Mouse (Mus musculus): ENCODE results near the gene Filip1l. TPM values are rescaled to one million over a fixed set of nuclear protein-coding genes. Genes with fewer than 3 reads are reported as not detected.
A peak's percentile ranks its signal among the peaks of the same experiment; 100 is the strongest.

Filip1l gene
- polyA plus RNA-seq, 1 experiment from 2014 or later = 10.5 TPM

- DNase-seq (ENCODE audit: low spot score) = no peak
These were observed 174.0 kb downstream of the Filip1l start for GRCm38 (mm10) chr16:57526893-57527292.

GRCm38 (mm10) chr16:57528457-57528856 lies 175.6 kb downstream of the Filip1l start:
- no peak for DNase-seq (ENCODE audit: low spot score)

DNA sequence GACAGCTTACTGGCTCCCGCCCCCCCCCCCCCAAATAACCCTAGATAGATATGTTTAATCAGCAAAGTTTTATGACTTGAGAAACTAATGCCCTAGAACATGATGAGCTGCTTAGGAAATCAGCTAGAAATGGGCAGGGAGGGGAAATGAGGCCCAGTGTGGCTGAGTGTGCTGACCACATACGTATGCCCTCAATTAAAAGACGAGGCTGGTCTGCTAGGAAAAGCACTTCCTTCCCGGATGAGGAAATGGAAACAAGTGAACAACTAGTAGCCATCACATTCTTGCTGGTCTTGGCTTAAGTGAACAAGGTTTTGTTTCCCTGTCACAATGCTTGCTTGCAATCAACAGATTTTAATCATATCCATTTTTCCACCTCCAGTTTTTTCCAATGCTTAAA lies 177.7 kb downstream of the Filip1l start:
- no peak for DNase-seq (ENCODE audit: low spot score)

- DNase-seq (ENCODE audit: low spot score) = no peak
These were observed 179.2 kb downstream of the Filip1l start for GRCm38 (mm10) chr16:57532081-57532493.

DNA sequence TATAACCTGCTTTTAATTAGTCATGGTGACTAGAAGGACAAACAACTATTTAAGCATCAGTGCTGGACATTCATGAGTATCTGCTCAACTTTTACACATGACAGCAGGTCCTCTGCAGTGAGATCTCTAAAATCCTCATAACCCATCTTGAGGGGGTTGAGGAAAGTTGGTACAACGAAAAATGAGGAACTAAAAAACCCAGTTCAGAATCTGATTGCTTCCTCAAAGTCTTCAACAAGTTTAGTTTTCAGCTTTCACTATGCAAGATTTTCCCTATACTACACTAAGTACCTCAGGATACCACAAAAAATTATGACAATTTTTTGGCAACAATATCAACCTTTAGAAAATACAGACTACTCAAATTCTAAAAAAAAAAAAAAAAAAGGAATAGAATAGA lies 181.5 kb downstream of the Filip1l start:
- no peak for DNase-seq (ENCODE audit: low spot score)

GRCm38 (mm10) chr16:57534811-57535210 lies 181.9 kb downstream of the Filip1l start:
- no peak for DNase-seq (ENCODE audit: low spot score)

- DNase-seq (ENCODE audit: low spot score) = no peak
These were observed 183.6 kb downstream of the Filip1l start for GRCm38 (mm10) chr16:57536511-57536910.

GRCm38 (mm10) chr16:57543243-57543642 lies 190.3 kb downstream of the Filip1l start:
- no peak for DNase-seq (ENCODE audit: low spot score)

DNA sequence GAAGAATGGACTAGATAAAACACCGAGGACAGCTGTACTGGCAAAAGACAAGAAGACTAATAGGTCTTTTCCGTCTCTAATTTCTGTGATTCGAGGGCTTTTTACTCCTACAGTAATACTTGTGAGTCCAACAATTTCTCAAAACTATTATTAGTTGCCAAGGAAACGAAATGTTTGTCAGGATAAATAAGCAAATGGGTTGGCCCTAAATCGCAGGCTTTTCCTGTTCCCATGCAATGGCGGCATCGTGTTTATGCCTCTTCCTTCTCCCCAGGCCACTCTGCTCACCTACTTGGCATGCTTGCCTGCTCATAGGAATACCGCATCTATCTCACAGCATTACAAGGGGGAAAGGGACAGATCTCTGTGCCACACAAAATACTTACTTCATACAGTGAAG lies 191.5 kb downstream of the Filip1l start:
- no peak for DNase-seq (ENCODE audit: low spot score)

GRCm38 (mm10) chr16:57546355-57546754 lies 193.5 kb downstream of the Filip1l start:
- DNase-seq (ENCODE audit: low spot score) = no peak

- DNase-seq (ENCODE audit: low spot score) = no peak
These were observed 195.7 kb downstream of the Filip1l start for GRCm38 (mm10) chr16:57548608-57549007.

DNA sequence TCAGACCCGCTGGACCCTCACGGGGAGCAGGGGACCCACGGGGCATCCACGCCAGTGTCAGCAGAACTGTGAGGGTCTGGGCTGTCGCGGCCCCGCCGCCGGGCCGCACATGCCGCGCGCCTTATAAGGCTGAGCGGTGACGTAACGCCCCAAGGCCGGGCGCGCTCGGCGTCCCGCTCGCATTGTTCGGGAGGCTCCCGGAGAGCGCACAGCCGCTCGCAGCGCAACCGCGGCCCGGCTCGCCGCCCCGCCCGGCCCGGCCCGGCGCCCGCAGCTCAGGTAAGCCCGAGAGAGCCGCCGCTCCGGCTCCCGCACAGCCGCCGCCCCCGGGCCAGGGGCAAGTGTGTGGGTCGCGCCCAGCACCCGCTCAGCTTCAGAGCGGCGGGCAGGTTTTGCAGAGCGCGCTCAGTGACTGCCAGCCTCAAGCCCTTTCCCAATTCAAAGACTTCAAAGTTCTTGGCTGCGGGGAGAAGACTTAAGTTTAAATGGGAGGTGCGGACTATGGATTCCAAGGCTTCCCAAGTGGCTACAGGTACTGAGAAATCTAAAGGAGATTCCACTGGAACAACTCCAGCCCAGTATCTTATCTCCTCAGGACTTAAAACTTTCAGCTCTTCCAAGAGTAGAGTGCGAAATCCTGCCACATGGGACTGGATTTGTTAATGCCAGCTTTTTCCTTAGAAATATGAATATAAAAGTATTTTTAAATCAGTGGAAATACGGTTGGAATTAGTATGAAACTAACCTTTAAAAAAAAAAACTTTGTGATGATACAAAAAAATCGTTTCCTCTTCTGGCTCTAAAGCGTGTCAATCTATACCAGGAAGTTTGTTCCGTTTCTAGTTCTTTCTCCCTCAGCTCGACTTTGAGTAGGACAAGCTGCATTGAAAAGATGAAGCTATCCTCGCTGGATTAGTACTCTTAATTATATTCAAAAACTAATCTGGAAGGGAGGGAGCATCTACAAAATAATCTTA lies 196.5 kb downstream of the Filip1l start:
- DNase-seq (ENCODE audit: low spot score) = peak; percentile 68

- DNase-seq (ENCODE audit: low spot score) = no peak
These were observed 197.2 kb downstream of the Filip1l start for GRCm38 (mm10) chr16:57550088-57550487.

DNA sequence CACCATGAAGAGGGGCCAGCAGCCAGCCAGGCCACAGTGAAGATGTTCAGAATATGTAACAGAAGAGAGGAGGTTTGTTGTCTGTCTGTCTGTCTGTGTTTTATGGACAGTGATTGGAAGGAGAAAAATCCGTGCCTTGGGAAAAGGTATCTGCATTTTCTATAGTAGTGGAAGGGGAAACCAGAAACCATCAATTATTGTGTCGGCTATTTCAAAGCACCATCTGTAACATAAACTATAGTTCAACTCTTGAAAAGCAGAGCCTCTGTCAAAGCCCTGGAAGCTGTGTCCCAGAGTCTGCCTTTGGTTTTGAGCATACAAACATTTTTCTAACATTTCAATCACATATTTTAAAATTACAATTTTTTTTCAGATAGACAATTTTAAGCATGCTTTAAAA lies 197.9 kb downstream of the Filip1l start:
- DNase-seq (ENCODE audit: low spot score) = no peak

- no peak for DNase-seq (ENCODE audit: low spot score)
These were observed 198.7 kb downstream of the Filip1l start for GRCm38 (mm10) chr16:57551617-57552016.

DNA sequence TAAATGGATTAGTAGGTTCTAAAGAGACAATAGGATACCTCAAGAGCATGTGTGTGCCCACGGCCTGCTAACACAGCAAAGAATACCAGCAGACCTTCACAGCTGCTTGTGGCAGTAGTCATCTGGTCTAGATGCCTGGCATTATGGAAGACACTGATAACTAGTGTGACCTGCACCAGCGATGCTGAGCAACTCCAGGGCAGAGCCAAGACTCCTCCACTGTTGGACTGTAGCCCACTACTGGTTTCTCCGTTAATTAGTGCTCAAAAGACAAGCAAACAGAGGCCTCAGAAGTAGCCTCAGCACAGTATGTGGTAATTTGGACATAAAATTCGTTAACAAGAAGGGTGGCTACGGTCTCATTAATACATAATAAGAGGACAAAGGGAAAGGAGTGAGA lies 199.8 kb downstream of the Filip1l start:
- no peak for DNase-seq (ENCODE audit: low spot score)

DNA sequence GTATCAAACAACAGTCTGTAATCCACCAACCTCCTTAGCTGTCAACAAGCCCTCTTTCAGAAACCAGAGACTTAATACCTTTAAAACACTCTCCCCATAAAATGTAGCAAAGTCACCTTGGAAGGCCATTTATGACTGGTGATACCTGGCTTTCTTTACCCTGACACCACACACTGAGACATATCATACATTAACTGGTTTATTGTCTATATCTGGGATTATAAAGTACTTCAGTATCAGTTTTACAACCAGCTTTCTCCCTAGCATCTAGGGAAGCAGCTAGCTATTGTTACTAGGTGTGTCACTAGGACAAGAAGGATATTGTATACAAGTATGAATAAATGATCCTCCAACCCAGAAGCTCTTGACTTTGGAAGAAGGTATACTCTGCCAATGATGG lies 200.3 kb downstream of the Filip1l start:
- no peak for DNase-seq (ENCODE audit: low spot score)

DNA sequence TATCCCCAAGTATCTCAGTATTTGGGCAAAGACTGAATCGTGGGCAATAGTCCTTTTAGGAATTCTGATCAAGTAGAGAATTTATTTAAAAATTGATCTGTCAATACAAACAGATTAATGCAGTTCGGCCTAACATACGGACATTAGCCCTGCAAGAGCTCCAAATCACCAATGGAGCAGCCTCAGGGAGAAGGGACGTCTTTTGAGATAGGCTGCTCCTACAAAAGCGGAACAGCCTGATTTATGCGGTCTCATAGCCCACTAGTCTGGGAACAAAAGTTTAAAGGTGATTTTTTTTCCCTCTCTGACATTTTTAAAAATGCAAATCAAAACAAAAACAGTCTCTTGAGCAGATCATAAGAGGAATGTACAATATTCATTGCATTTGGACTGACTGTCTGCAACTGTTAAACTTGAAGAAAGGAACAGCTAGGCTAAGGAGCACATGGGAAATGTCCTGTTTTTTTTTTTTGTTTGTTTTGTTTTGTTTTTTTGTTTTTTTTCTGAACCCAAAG lies 202.1 kb downstream of the Filip1l start:
- no peak for DNase-seq (ENCODE audit: low spot score)

DNA sequence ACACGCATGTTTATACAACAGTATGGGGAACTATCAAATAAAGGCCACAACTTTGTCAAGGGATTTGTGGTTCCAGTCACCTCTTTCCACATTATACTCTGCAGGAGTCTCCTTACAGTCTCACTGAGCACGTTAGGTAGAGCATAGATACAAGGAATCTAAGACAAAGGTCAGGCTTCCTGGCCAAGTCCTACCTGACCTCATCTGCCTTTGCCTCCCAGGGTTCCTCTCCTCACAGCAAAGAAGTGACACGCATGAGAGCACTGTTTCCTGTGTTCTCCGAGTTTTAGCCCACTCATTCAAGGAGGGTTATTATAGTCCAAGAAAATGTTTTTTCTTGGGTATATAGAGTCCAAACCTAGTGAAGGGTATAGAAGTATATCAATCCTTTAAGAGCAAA lies 202.8 kb downstream of the Filip1l start:
- no peak for DNase-seq (ENCODE audit: low spot score)

GRCm38 (mm10) chr16:57556244-57556643 lies 203.4 kb downstream of the Filip1l start:
- DNase-seq (ENCODE audit: low spot score) = no peak

GRCm38 (mm10) chr16:57558258-57558657 lies 205.4 kb downstream of the Filip1l start:
- DNase-seq (ENCODE audit: low spot score) = no peak

DNA sequence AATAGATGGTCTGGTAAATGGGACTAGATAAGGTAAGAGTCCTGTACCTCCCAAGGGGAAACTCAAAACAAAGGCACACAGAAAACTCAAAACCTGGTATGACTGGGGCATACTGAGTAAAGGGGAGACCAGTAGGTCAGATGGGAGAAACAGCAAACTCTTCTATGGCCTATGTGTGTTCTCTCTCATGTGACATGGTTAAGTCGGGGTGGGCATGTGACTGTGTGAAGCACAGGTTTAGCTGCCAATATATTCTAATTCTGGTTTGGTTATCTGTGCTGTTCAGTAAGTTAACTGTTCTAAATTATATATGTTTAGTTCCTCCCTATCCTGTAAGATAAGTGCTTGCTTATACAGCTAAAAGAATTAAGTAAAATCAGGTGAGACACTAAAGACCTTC lies 207.3 kb downstream of the Filip1l start:
- no peak for DNase-seq (ENCODE audit: low spot score)

DNA sequence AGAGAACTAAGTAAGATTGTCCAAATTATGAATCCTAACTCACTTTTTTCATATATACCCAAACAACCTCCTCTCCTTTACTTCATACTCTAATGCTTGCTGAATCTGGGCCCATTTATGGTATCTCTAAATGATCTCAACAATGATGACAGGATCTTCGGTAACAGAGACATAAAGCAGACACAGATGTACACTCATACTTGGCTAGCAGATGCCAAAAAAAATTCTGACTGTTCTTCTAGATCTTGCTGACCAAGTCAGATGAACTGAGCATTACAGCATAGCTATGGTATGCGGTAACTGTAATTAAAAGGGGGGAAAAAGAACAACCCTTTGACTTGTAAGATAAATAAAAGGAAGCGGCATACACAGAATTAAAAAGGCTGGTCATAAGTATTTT lies 210.6 kb downstream of the Filip1l start:
- DNase-seq (ENCODE audit: low spot score) = no peak
